Mouse (Mus musculus): ENCODE data around the gene Zfp820.
"Not testable (repeated sequence)": the region's sequence is repeated elsewhere in the genome, so short reads cannot be mapped to it uniquely, and the experiment has no call there.

The Zfp820 gene

GRCm38 (mm10) chr17:21845545-21846321, at the start of gene Zfp820:
TSS of gene Zfp820 (minus strand) at chr17:21845772.
- DNase-seq (ENCODE audit: low read depth), result peak; percentile 91

GRCm38 (mm10) chr17:21871256-21871655, 25.7 kb upstream of the Zfp820 start:
- DNase-seq (ENCODE audit: low read depth), result peak; percentile 23

- not testable (repeated sequence) for DNase-seq (ENCODE audit: low read depth)
Observed at GRCm38 (mm10) chr17:21846322-21846582, 680 bp upstream of the Zfp820 start.

GRCm38 (mm10) chr17:21838510-21838909, 7.1 kb downstream of the Zfp820 start:
- DNase-seq (ENCODE audit: low read depth), result peak; percentile 28

- peak; percentile 58 for DNase-seq (ENCODE audit: low read depth)
Observed at GRCm38 (mm10) chr17:21801373-21801772, 44.2 kb downstream of the Zfp820 start.

- DNase-seq (ENCODE audit: low read depth), result no peak
Observed at GRCm38 (mm10) chr17:21792256-21792655, 53.3 kb downstream of the Zfp820 start.

- DNase-seq (ENCODE audit: low read depth), result no peak
Observed at GRCm38 (mm10) chr17:21770336-21770735, 75.2 kb downstream of the Zfp820 start.

Measured in NIH3T3 (cell line).